Mouse (Mus musculus): ENCODE measurements around the gene Chdh. TPM values are rescaled to one million over a fixed set of nuclear protein-coding genes. Genes with fewer than 3 reads are reported as not detected.

Chdh gene
- total RNA-seq, 2 experiments from 2014 or later: 0.43 to 1.3 TPM

- DNase-seq (ENCODE audit: low spot score in 2 of 2): peak in 1 of 2 experiments; percentile 55
These were observed 3.2 kb downstream of the Chdh start for GRCm38 (mm10) chr14:30011886-30012560.

DNA sequence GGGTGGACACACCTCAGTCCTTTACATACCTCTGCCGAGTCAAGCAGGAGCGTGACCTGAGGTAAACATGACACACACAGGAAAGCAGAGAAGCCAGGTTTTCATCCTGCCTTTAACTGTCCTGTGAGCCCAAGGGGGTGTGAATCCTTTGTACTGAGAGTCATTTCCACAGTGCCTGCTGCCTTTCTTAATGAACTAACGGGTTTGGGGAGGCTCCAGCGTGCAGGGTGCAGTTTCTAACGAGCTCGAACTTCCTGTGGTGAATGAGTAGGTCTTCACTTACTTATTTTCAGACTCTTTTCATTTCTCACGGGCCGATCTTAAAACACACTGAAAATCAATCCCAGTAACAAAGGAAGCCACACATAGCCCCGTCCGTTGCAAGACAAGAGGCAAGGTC lies 5.7 kb downstream of the Chdh start:
- no peak for DNase-seq (ENCODE audit: low spot score in 2 of 2)

GRCm38 (mm10) chr14:30015008-30015407 lies 6.2 kb downstream of the Chdh start:
- DNase-seq (ENCODE audit: low spot score in 2 of 2): no peak

GRCm38 (mm10) chr14:30016666-30017065 lies 7.8 kb downstream of the Chdh start:
- DNase-seq (ENCODE audit: low spot score in 2 of 2): no peak

GRCm38 (mm10) chr14:30017794-30018462 lies 9.1 kb downstream of the Chdh start:
- no peak for DNase-seq (ENCODE audit: low spot score in 2 of 2)

DNA sequence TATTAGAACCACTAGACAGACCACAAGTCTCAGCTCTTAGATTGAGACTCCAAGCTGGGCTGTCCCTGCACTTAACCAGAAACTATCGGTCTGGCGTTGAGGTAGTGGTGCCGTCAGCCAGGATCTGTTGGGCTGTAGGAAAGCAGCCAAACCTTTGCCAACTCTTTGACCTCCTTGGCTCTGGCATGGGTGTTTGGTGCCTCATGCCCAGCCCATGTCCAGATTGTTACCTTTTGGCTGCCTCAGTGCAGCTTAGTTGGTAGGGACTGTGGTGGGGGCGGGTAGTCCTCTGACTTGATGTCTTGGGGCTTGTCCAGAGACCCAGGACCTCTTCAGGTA lies 9.6 kb downstream of the Chdh start:
- DNase-seq (ENCODE audit: low spot score in 2 of 2): no peak

GRCm38 (mm10) chr14:30018846-30019245 lies 10.0 kb downstream of the Chdh start:
- DNase-seq (ENCODE audit: low spot score in 2 of 2): no peak

- no peak for DNase-seq (ENCODE audit: low spot score in 2 of 2)
These were observed 10.6 kb downstream of the Chdh start for GRCm38 (mm10) chr14:30019375-30019774.

- no peak for DNase-seq (ENCODE audit: low spot score in 2 of 2)
These were observed 11.2 kb downstream of the Chdh start for GRCm38 (mm10) chr14:30019792-30020575.

- DNase-seq (ENCODE audit: low spot score in 2 of 2): no peak
These were observed 13.6 kb downstream of the Chdh start for GRCm38 (mm10) chr14:30022471-30022870.

DNA sequence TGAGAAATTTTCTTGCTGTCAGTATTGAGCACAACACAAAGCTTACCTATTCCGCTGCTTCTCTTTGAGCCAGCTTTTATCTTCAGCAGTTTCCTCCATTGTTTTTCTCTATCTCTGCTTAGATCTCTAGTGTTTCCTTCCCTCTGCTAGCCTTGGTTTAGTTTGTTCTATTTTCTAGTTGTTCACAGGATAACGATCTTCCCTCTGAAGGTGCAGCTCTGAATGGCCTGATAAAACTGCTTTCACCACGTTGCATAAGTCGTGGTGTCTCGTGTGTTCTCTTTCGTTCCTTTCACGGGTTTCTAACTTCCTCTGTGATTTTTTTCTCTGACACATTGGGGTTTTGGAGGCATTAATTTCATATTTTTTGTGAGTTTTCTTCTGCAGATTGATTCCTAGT lies 15.6 kb downstream of the Chdh start:
- no peak for DNase-seq (ENCODE audit: low spot score in 2 of 2)

GRCm38 (mm10) chr14:30027378-30027777 lies 18.6 kb downstream of the Chdh start:
- no peak for DNase-seq (ENCODE audit: low spot score in 2 of 2)

GRCm38 (mm10) chr14:30033405-30033804 lies 24.6 kb downstream of the Chdh start:
- no peak for DNase-seq (ENCODE audit: low spot score in 2 of 2)

DNA sequence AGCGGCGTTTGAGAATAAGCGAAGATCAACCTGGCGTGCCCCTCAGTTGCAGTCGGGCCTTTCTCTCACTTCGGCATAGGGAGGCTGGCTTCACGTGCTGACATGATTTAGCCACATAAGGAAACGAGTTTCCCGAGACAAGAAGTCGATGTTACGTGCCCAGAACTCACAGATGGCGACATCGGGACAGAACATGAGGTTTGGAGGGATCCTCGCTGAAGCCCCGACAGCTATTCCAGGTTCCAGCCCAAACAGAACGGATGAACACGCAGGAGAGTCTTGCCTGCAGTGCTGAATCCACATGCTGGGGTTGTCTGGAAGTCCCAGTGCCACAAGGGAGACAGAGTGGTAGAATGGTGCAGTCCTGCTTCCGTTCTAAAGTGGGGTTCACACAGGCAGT lies 29.6 kb downstream of the Chdh start:
- DNase-seq (ENCODE audit: low spot score in 2 of 2): peak; percentile 46 to 84

DNA sequence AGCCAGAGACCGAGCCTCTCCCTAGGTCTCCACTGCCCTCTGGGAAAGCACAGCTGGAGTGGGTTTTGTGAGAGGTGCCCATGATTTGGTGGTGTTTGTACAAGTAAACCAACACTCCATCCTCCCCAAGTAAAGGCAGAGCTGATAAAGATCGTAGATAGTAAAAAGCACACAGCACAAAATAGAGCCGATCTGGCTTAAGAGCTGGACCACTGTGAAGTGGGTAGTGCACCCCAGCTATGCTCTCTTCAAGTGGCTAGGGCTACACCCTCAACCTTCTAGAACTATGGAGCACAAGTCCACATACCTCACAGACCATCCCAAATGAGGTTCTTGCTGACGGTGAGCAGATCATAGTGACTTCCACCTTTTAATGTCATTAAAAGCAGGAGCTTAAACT lies 30.6 kb downstream of the Chdh start:
- no peak for DNase-seq (ENCODE audit: low spot score in 2 of 2)

- no peak for DNase-seq (ENCODE audit: low spot score in 2 of 2)
These were observed 33.0 kb downstream of the Chdh start for GRCm38 (mm10) chr14:30041836-30042235.

DNA sequence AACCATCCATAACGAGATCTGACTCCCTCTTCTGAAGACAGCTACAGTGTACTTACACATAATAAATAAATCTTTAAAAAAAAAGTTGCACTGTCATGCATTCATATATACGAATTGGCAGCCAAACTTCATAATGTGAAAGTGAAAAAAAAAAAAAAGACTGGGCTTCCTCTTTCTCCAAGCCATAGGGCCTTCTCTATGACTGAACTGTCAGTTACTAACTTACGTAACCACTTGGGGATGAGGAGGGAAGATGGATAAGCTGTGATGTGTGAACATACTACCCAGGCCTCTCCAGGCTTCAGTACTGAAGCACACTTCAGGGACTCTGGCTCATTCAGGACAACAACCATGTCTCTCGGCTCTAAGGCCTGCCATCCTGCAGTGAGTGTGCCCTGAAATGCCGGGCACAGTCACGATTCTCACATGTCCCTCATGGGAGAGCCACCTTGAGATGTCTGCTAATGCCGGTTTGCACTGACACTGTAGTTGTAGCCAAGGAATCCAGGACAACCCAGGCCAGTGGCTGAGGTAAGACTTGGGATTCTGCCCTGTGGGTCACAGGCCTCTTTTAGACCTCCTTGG lies 34.6 kb downstream of the Chdh start:
- DNase-seq (ENCODE audit: low spot score in 2 of 2): no peak

- DNase-seq (ENCODE audit: low spot score in 2 of 2): no peak
These were observed 36.4 kb downstream of the Chdh start for GRCm38 (mm10) chr14:30045239-30045638.

GRCm38 (mm10) chr14:30045704-30046220 lies 36.9 kb downstream of the Chdh start:
- no peak for DNase-seq (ENCODE audit: low spot score in 2 of 2)

DNA sequence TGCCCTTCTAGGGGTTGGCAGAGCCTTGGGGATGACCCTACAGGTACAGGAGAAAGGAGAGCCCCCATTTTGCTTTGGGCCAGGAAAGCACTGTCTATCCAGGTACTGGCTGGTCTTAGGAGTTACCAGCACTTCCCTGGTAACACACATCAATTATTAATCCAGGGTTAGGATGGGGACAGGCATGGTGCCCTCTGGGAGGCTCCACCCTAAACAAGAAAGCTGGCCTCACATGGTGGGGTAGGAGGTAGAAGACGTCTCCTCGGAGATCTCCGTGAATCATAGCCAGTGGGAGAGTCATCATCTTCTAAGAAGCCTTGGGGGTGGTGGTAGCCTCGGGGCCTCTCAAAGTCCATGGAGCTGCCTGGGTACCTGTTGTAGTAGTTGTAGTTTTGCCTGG lies 38.2 kb downstream of the Chdh start:
- no peak for DNase-seq (ENCODE audit: low spot score in 2 of 2)

- no peak for DNase-seq (ENCODE audit: low spot score in 2 of 2)
These were observed 39.2 kb downstream of the Chdh start for GRCm38 (mm10) chr14:30048049-30048448.

DNA sequence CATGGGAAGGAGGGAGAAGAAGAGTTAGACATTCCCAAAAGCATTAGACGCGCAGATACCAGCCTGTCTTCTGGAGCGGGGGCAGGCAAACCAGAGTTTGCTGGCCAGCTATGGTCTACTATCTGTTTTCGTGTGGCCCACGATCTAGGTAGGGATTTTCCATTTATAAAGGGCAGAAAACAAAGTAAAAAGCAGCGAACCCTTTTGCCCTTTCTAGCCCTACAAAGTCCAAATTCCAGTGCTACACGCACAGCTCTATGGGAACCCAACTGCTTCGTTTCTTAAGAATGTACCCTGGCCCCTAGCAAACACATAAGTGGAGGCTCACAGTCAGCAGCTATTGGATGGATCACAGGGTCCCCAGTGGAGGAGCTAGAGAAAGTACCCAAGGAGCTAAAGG lies 41.5 kb downstream of the Chdh start:
- DNase-seq (ENCODE audit: low spot score in 2 of 2): no peak

Data from layer of hippocampus, postnatal 14 days (tissue).